15 mouse cellular contexts compared by ENCODE assay signal in genomic region chr10:42963061-42963460, GRCm38 (mm10).
"Had no signal": no experiment of that assay in that cellular context is flagged by ENCODE, and none has a peak within 500 bp of the region (broad histone marks: within the 10 kb centered on the region; RNA-seq: fewer than 3 reads in every experiment).

No protein-coding gene starts in this region.

- H3K4me1 ChIP-seq: midbrain, embryonic 15.5 days had no signal

- H3K36me3 ChIP-seq: lung, embryonic 15.5 days; midbrain, embryonic 10.5 days; midbrain, embryonic 15.5 days; neural tube, embryonic 12.5 days; neural tube, embryonic 15.5 days had no signal

- ATAC-seq: intestine, embryonic 16.5 days; midbrain, embryonic 15.5 days had no signal

- H3K27me3 ChIP-seq: midbrain, embryonic 15.5 days; neural tube, embryonic 12.5 days; neural tube, embryonic 15.5 days had no signal

- H3K9me3 ChIP-seq: lung, embryonic 15.5 days; midbrain, embryonic 10.5 days; midbrain, embryonic 15.5 days; neural tube, embryonic 12.5 days; neural tube, embryonic 15.5 days had no signal

- H3K4me3 ChIP-seq: layer of hippocampus, adult 2 months; lung, embryonic 15.5 days; midbrain, embryonic 10.5 days; midbrain, embryonic 15.5 days; neural tube, embryonic 12.5 days; neural tube, embryonic 15.5 days had no signal

- DNase-seq: kidney, adult 18-20 months; kidney, adult 9 months; layer of hippocampus, adult 9-11 months; right cerebral cortex, adult 18-20 months; right cerebral cortex, postnatal 14 days; right cerebral cortex, postnatal 4 days; thymus, adult 18-20 months had no signal

- H3K4me2 ChIP-seq: lung, embryonic 15.5 days; midbrain, embryonic 15.5 days; neural tube, embryonic 12.5 days; neural tube, embryonic 15.5 days had no signal

- H3K9ac ChIP-seq: liver, embryonic 14.5 days; lung, embryonic 15.5 days; midbrain, embryonic 15.5 days; neural tube, embryonic 12.5 days; neural tube, embryonic 15.5 days had no signal

- H3K27ac ChIP-seq: layer of hippocampus, adult 2 months; liver, embryonic 14.5 days; midbrain, embryonic 10.5 days; midbrain, embryonic 15.5 days; neural tube, embryonic 12.5 days; neural tube, embryonic 15.5 days had no signal
